Mouse (Mus musculus): Measurements from ENCODE around the gene Acta2.
"Not testable (repeated sequence)": the region's sequence is repeated elsewhere in the genome, so short reads cannot be mapped to it uniquely, and the experiment has no call there.

Gene Acta2

GRCm38 (mm10) chr19:34217761-34218160 is 37.6 kb downstream of the Acta2 start:
- DNase-seq: peak; percentile 36

GRCm38 (mm10) chr19:34216956-34217355 is 38.4 kb downstream of the Acta2 start:
- DNase-seq: peak; percentile 66

GRCm38 (mm10) chr19:34214136-34214535 is 41.3 kb downstream of the Acta2 start:
- DNase-seq: no peak

- DNase-seq: no peak
Measured at GRCm38 (mm10) chr19:34213251-34213645, 42.1 kb downstream of the Acta2 start.

GRCm38 (mm10) chr19:34212489-34213250 is 42.7 kb downstream of the Acta2 start:
- DNase-seq: no peak

- no peak for DNase-seq
Measured at GRCm38 (mm10) chr19:34210841-34211240, 44.5 kb downstream of the Acta2 start.

GRCm38 (mm10) chr19:34209930-34210581 is 45.3 kb downstream of the Acta2 start:
- DNase-seq: no peak

- DNase-seq: no peak
Measured at GRCm38 (mm10) chr19:34209031-34209430, 46.4 kb downstream of the Acta2 start.

GRCm38 (mm10) chr19:34206760-34207440 is 48.5 kb downstream of the Acta2 start:
- no peak for DNase-seq

GRCm38 (mm10) chr19:34206128-34206527 is 49.3 kb downstream of the Acta2 start:
- DNase-seq: not testable (repeated sequence)

GRCm38 (mm10) chr19:34202668-34203067 is 52.7 kb downstream of the Acta2 start:
- peak; percentile 56 for DNase-seq

- DNase-seq: no peak
Measured at GRCm38 (mm10) chr19:34199488-34199887, 55.9 kb downstream of the Acta2 start.

GRCm38 (mm10) chr19:34198901-34199300 is 56.5 kb downstream of the Acta2 start:
- DNase-seq: no peak

- no peak for DNase-seq
Measured at GRCm38 (mm10) chr19:34198066-34198465, 57.3 kb downstream of the Acta2 start.

GRCm38 (mm10) chr19:34195031-34195430 is 60.4 kb downstream of the Acta2 start:
- no peak for DNase-seq

- no peak for DNase-seq
Measured at GRCm38 (mm10) chr19:34194132-34194745, 61.2 kb downstream of the Acta2 start.

- DNase-seq: no peak
Measured at GRCm38 (mm10) chr19:34193683-34194082, 61.7 kb downstream of the Acta2 start.

GRCm38 (mm10) chr19:34193149-34193548 is 62.2 kb downstream of the Acta2 start:
- peak; percentile 57 for DNase-seq

- DNase-seq: peak; percentile 92
Measured at GRCm38 (mm10) chr19:34192008-34192963, 63.1 kb downstream of the Acta2 start, which contains the start of gene Stambpl1. Stambpl1 (plus strand) TSS chr19:34192229.

- no peak for DNase-seq
Measured at GRCm38 (mm10) chr19:34191645-34192007, 63.8 kb downstream of the Acta2 start.
